Mouse (Mus musculus) layer of hippocampus, adult 9-11 months (tissue): ENCODE measurements around the gene Tfcp2.

ENCODE experiments used
- DNase-seq: peaks from one replicate; pipeline ENCODE4 v3.0.0; 2022

Tfcp2 gene

GRCm38 (mm10) chr15:100551326-100552307 is at the start of gene Tfcp2:
Tfcp2 (minus strand) TSS chr15:100552008.
- DNase-seq, result peak; percentile 99

GRCm38 (mm10) chr15:100600696-100601272 is 49.0 kb upstream of the Tfcp2 start:
- DNase-seq, result no peak

- DNase-seq, result peak; percentile 67
Measured at GRCm38 (mm10) chr15:100600047-100600695, 48.4 kb upstream of the Tfcp2 start.

GRCm38 (mm10) chr15:100599276-100600046 is 47.7 kb upstream of the Tfcp2 start, which contains the start of gene Pou6f1:
Pou6f1 (minus strand) TSS chr15:100599984.
- DNase-seq, result peak; percentile 27

GRCm38 (mm10) chr15:100598883-100599275 is 47.1 kb upstream of the Tfcp2 start:
- DNase-seq, result peak; percentile 29

GRCm38 (mm10) chr15:100598287-100598882 is 46.6 kb upstream of the Tfcp2 start:
- no peak for DNase-seq

- no peak for DNase-seq
Measured at GRCm38 (mm10) chr15:100592817-100593216, 41.0 kb upstream of the Tfcp2 start.

GRCm38 (mm10) chr15:100590436-100590835 is 38.6 kb upstream of the Tfcp2 start:
- DNase-seq, result no peak

GRCm38 (mm10) chr15:100588297-100588696 is 36.5 kb upstream of the Tfcp2 start:
- DNase-seq, result no peak

- no peak for DNase-seq
Measured at GRCm38 (mm10) chr15:100587166-100587565, 35.4 kb upstream of the Tfcp2 start.

- DNase-seq, result no peak
Measured at GRCm38 (mm10) chr15:100585931-100586330, 34.1 kb upstream of the Tfcp2 start.

- no peak for DNase-seq
Measured at GRCm38 (mm10) chr15:100580108-100580507, 28.3 kb upstream of the Tfcp2 start.

- no peak for DNase-seq
Measured at GRCm38 (mm10) chr15:100577972-100578371, 26.2 kb upstream of the Tfcp2 start.

GRCm38 (mm10) chr15:100576810-100577209 is 25.0 kb upstream of the Tfcp2 start:
- no peak for DNase-seq

- no peak for DNase-seq
Measured at GRCm38 (mm10) chr15:100576392-100576791, 24.6 kb upstream of the Tfcp2 start.

- DNase-seq, result no peak
Measured at GRCm38 (mm10) chr15:100575366-100575765, 23.6 kb upstream of the Tfcp2 start.

- no peak for DNase-seq
Measured at GRCm38 (mm10) chr15:100574378-100574777, 22.6 kb upstream of the Tfcp2 start.

GRCm38 (mm10) chr15:100573946-100574345 is 22.1 kb upstream of the Tfcp2 start:
- DNase-seq, result no peak

- no peak for DNase-seq
Measured at GRCm38 (mm10) chr15:100569239-100569638, 17.4 kb upstream of the Tfcp2 start.

GRCm38 (mm10) chr15:100566531-100566930 is 14.7 kb upstream of the Tfcp2 start:
- DNase-seq, result no peak

GRCm38 (mm10) chr15:100557705-100558433 is 6.1 kb upstream of the Tfcp2 start:
- no peak for DNase-seq

GRCm38 (mm10) chr15:100556378-100556777 is 4.6 kb upstream of the Tfcp2 start:
- no peak for DNase-seq
